Mouse (Mus musculus) ovary, postnatal 14 days (tissue): ENCODE data around the gene Meis1.

Source experiments
- DNase-seq: peaks from one replicate; pipeline ENCODE4 v3.0.0; 2022; ENCODE audit warnings: low spot score

Meis1 gene

GRCm38 (mm10) chr11:18948600-18949295 lies 70.0 kb downstream of the Meis1 start:
- no peak for DNase-seq

GRCm38 (mm10) chr11:18947434-18947833 lies 71.4 kb downstream of the Meis1 start:
- no peak for DNase-seq

- no peak for DNase-seq
These were observed 73.0 kb downstream of the Meis1 start for GRCm38 (mm10) chr11:18945778-18946177.

- no peak for DNase-seq
These were observed 73.7 kb downstream of the Meis1 start for GRCm38 (mm10) chr11:18944972-18945625.

- no peak for DNase-seq
These were observed 74.6 kb downstream of the Meis1 start for GRCm38 (mm10) chr11:18944209-18944608.

- no peak for DNase-seq
These were observed 75.8 kb downstream of the Meis1 start for GRCm38 (mm10) chr11:18942990-18943389.

GRCm38 (mm10) chr11:18940916-18941315 lies 77.9 kb downstream of the Meis1 start:
- DNase-seq = no peak

- no peak for DNase-seq
These were observed 83.9 kb downstream of the Meis1 start for GRCm38 (mm10) chr11:18934921-18935320.

GRCm38 (mm10) chr11:18931001-18931874 lies 87.5 kb downstream of the Meis1 start:
- no peak for DNase-seq

- DNase-seq = no peak
These were observed 88.7 kb downstream of the Meis1 start for GRCm38 (mm10) chr11:18929779-18930728.

GRCm38 (mm10) chr11:18927351-18927750 lies 91.4 kb downstream of the Meis1 start:
- no peak for DNase-seq

- DNase-seq = no peak
These were observed 92.0 kb downstream of the Meis1 start for GRCm38 (mm10) chr11:18926798-18927197.

- no peak for DNase-seq
These were observed 94.0 kb downstream of the Meis1 start for GRCm38 (mm10) chr11:18924583-18925334.

GRCm38 (mm10) chr11:18923274-18923673 lies 95.5 kb downstream of the Meis1 start:
- no peak for DNase-seq

GRCm38 (mm10) chr11:18920651-18921050 lies 98.1 kb downstream of the Meis1 start:
- DNase-seq = no peak

GRCm38 (mm10) chr11:18919162-18919762 lies 99.5 kb downstream of the Meis1 start:
- no peak for DNase-seq

- DNase-seq = no peak
These were observed 100.9 kb downstream of the Meis1 start for GRCm38 (mm10) chr11:18917887-18918286.

- no peak for DNase-seq
These were observed 105.5 kb downstream of the Meis1 start for GRCm38 (mm10) chr11:18913251-18913650.

GRCm38 (mm10) chr11:18912311-18913019 lies 106.3 kb downstream of the Meis1 start:
- DNase-seq = no peak

- DNase-seq = no peak
These were observed 111.9 kb downstream of the Meis1 start for GRCm38 (mm10) chr11:18906866-18907265.
